Mouse (Mus musculus) cerebellum, postnatal 36 days (tissue): ENCODE results near the gene Lrrn2.
"Not testable (repeated sequence)": the region's sequence is repeated elsewhere in the genome, so short reads cannot be mapped to it uniquely, and the experiment has no call there.

Source experiments
- DNase-seq, 2 experiments: peaks; one replicate each; pipeline ENCODE4 v3.0.0; 2021 to 2022; ENCODE audit warnings: mixed read lengths in 2 of 2

The Lrrn2 gene

DNA sequence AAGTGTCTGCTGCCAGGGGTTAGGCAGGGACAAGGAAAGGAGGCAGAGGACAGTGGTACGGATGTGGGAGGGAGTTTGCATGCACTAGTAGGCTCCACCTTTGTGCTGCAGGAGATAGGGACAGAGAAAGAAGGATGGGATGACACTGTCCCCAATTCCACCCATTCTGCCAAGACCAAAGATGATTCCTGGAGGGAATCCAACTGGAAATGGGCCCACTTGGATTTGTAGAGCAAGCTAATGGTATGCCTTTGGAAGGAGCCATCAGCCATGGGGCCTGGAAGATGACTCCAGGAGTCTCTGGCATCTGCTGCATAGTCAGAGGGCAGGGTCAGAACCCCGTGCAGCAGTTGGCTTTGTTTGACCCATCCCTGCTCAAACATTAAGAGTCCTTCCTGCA, 52.3 kb downstream of the Lrrn2 start:
- peak; percentile 74 to 88 for DNase-seq

DNA sequence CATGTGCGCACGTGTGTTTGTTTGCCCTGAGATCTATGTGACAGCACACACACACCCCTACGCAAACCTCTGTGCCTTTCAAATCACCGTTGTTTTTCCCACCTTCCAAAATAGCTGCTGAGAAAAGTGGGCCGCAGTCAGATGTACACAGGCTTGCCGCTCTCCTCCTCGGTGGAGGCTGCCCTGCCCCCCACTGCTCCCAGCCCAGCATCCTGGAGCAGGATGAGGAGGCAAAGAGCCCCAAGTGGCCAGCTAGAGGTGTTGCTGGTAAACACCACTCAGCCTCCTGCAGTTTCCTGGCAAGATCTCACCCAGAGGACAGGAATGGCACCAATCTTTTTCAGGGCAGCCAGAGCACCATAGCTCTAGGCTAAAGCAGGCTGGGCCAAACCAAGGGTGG, 54.8 kb downstream of the Lrrn2 start:
- peak; percentile 75 to 82 for DNase-seq

DNA sequence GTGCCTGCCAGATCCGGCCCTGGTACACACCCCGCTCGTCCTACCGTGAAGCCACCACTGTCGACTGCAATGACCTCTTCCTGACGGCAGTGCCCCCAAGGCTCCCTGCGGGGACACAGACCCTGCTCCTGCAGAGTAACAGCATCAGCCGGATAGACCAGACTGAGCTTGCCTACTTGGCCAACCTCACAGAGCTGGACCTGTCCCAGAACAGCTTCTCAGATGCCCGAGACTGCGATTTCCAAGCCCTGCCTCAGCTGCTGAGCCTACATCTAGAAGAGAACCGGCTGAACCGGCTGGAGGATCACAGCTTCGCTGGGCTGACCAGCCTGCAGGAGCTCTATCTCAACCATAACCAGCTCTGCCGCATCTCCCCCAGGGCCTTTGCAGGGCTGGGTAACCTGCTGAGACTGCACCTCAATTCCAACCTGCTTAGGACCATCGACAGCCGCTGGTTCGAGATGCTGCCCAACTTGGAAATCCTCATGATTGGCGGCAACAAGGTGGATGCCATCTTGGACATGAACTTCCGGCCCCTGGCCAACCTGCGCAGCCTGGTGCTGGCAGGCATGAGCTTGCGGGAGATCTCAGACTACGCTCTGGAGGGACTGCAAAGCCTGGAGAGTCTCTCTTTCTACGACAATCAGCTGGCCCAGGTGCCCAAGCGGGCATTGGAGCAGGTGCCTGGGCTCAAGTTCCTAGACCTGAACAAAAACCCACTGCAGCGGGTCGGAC, 57.4 kb downstream of the Lrrn2 start:
- no peak for DNase-seq

DNA sequence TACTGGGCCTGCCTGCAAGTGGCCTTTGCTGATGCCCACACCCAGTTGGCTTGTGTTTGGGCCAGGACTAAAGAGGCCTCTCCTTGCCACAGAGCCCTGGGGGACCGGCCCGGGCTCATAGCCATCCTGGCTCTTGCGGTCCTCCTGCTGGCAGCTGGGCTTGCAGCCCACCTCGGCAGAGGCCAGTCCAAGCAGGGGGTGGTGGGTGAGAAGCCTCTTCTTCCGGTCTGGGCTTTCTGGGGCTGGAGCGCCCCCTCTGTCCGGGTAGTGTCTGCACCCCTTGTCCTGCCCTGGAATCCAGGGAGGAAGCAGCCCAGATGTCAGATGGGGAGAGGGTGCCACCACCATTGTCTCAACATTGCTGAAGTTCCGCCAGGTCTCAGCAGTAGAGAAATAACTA, 58.9 kb downstream of the Lrrn2 start:
- DNase-seq: peak; percentile 75 to 77

DNA sequence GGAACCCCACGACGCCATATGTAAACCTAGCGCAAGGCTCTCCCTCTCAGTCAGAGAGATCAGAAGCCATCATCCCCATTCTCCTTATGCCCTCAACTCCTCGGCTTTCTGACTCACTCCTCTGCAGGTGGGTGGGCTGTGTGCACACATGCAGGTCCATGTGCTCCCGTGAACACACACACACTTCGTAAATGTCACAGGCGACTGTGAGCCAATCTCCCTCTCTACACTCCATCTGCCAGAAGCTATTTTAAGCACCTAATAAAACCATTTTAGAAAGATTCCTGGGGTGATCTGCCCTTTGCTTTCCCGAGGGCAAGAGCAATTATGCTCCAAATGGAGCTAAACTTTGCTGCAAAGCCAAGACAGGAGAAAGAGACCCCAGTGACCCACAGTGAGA, 65.8 kb downstream of the Lrrn2 start:
- peak; percentile 58 to 65 for DNase-seq

DNA sequence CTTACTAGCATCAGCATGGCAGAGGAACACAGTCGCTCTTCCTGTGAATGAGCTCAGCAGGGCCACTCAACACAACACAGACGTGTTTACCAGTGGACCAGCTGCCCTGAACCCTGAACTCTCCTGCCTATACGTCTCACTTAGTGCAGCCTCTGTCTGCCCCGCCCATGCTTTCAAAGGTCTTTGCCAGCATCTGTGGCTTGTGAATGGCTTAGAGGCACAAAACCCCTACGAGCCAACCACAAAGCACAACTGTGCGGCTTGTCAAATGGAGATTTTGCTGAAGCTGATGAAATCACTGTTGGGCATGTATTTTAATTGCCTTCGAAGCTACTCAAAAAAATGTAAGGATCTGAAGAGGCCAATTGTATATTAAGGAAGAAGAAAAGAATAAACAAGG, 67.7 kb downstream of the Lrrn2 start:
- no peak for DNase-seq

DNA sequence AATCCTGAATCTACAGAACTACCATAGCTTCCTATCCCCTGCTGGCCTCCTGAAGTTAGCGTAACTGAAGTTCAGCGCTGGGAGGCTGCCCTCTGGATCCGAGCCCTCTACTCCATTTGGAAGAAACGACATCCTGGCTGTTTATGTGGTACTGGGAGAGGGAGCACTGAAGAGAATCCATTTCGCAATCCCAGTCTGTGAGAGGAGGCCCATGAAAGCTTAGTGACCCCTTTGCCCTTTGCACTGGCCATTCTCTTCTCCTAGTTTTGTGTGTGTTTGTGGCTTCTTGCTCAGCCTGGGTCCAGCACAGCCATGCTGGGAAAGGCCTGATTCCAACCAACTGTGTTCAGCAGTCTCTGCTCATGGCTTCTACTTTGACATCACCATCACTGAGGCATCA, 76.7 kb downstream of the Lrrn2 start:
- no peak for DNase-seq

DNA sequence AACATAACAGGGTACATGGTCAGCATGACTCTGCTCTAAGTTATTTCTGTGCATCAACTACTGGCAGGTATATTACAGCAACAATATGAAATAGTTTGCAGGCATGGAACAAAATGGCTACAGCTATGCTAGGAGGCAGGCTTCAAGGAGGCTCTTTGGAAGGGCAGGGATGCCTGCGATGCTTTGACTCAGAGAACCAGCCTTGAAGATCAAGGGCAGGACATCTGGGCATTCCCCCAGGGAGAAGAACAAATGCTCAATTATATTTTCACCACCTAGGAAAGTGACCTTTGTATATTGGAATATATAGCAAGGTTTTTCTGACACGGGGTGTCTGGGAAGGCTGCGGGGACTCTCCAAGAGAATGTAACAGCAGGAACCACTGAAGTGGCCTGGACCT, 81.7 kb downstream of the Lrrn2 start:
- no peak for DNase-seq

DNA sequence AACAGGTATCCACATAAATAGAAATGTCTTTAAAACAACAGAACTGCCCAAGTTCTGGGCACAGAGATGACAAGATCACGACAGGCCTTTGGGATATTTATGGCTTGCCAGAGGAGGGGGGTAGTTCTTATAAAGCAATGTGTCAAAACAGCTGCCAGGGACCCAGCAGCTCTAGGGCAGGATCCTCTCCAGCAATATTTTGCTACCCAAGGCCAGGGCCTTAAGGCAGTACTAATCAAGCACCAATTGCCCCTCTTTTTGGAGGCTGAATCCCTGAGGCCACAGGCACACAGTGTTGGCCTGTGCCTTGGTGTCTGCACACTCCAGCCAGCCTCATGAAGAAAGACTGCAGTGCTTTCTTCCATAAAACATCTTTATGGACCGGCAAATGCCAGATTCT, 84.0 kb downstream of the Lrrn2 start:
- no peak for DNase-seq

DNA sequence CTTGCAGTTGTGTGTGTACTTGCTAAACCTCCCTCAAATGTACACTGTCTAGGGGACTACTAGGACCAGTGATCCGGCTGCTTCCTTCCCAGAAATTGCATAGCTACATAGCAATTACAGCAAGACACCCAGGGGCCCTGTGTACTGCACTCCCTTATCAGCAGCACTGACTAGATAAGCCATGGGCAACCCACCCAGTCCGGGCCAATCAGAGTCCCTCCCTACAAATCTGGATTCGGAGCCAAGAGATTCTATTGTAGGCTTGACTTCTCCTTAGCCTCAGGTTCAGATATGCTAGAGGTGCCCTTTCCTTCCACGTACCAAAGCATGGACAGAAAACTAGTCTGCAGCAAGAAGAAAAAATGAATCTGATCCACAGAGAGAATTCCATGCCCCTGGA, 84.6 kb downstream of the Lrrn2 start:
- no peak for DNase-seq

DNA sequence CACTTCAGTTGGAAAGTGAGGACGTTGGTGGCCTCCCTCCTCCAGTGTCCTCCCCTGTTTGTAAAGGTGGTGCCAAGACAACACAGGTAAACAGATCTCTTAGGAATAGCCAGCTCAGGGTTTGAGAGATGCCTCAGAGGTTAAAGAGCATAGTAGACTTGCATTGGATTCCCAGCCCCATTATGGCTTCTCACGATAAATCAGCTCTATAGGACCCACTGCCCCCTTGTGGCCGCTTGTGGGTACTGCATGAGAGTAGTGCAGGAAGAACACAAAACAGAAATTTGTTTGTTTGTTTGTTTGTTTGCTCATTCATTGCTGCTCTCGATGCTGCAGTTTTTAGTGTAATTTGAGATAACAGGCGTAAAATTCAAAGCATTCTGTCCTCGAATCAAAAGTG, 88.6 kb downstream of the Lrrn2 start:
- peak; percentile 70 to 77 for DNase-seq

DNA sequence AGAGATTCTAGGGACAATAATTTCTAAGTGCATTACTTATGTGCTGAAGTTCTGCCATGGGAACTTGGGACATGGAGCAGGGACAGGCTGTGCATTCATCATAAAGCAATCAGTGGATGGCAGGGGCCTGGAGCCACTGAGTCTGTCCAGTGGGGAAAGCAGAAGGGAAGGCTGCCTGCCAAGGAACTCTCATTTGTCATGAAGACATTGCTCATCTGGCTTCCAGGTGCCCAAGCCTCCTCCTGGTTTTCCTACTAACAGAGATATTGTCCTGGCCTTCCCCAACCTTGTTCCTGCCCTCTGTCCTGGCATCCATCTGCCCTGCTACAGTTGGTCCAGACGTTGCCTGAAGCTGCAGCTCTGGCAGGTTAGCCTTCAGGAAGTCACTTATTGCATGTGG, 97.3 kb downstream of the Lrrn2 start:
- no peak for DNase-seq

DNA sequence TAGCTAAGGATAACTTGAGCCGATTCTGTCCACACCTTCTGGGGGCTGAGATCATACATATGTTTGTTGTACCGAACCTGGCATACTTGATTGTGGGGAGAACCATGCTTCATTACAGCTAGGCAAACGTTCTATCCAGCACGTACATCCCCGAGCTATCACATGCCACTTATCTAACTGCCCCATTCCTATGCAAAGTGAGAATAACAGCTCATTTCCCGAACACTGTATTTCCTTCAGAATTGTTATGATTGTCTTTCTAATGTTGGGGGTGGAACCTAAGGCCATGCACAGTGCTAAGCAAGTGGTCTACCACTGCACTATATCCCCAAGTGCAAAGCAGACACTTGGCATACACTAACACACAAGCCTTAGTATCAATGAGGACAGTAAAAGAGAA, 101.2 kb downstream of the Lrrn2 start:
- no peak for DNase-seq

DNA sequence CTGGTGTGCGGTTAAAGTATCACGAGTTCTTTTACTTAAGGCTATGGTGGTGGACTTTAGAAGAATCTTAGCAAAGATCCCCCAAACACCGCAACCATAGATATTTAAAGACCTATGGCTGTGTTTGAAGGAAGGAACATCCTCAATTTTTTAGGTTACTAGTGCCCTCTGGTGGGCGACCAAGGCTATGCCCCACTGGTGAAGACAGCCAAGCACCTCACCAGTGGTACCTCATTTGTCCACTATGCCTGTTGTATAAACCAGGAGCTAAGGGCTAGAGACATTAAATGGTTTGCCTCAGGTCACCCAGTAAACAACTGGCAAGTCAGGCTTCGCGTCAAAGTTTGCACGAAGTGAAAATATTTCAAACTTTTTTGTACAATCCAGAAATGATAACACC, 102.7 kb downstream of the Lrrn2 start:
- peak; percentile 78 to 79 for DNase-seq

DNA sequence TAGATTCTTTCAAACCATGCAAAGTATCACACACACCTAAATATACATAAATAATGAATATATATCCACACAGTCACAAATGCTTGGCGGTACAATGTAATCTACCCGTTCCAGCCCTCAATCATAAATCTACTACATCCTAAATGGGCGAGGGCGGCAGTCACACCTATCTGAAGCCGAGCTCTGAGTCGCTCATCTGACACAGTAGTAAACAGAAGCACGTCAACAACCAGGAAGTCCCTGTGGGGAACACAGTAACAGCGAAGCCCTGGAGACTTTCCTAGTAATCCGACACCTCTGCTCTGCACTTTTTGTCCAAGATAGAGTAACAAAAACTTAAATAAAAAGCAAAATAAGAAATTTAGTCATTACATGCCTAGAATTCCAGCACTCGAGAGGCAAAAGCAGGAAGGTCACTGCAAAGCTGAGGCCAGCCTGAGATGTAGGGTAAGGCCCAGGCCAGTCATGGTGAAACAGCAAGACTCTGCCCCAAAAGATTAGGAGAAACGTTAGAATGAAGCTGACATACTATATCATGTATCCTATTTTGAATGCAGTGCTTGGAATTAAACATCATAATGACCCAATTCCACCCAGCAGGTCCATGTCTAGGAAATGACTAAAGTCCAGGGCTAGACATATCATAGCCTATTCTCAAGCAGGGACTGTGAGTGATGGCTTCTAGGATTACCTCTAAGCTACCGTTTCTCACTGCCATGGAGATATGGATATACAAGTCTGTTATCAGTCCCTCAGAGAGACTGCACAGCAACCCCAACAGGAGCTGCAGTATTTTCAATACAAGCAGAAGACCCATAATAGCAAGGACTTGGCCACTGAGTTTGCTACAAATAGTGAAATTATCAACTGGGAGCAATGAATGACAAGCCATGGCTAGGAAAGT, 108.7 kb downstream of the Lrrn2 start:
- not testable (repeated sequence) for DNase-seq
